In genomic region chr1:64418567-64418966, GRCm38 (mm10) we compare ENCODE assay signal across 15 mouse cellular contexts.
DNase-seq lines count a peak whose midpoint lies in the region; ATAC-seq and TF ChIP-seq lines count a peak whose summit lies in the region.
"Had no signal": no experiment of that assay in that cellular context is flagged by ENCODE, and none has a peak within 500 bp of the region (broad histone marks: within the 10 kb centered on the region; RNA-seq: fewer than 3 reads in every experiment).

No protein-coding gene starts in this region.

- peak; percentile 18; the same call in 1 of the 2 replicates for TF ChIP-seq CTCF in hindbrain, postnatal 0 days (IDR thresholded peaks at IDR 0.05; ENCODE audit: low read depth)
- peak; percentile 21; the same call in 1 of the 2 replicates for TF ChIP-seq CTCF in midbrain, postnatal 0 days (IDR thresholded peaks at IDR 0.05)
- peak; percentile 37 to 57 (median 50); a peak in 5 of 6 replicates for TF ChIP-seq CTCF in MEL (IDR thresholded peaks at IDR 0.05 in 2 of 3, conservative IDR thresholded peaks at IDR 0.05 in 1 of 3; ENCODE audit: control insufficient read depth in 1 of 3, insufficient read depth in 1 of 3, low read depth in 2 of 3, low read length in 3 of 3, poor library complexity in 1 of 3, severe bottlenecking in 1 of 3)
- no peak for TF ChIP-seq CTCF in cerebellum, adult 2 months (IDR thresholded peaks at IDR 0.05; ENCODE audit: borderline replicate concordance, insufficient read depth, low read depth, low read length)

- H3K4me1 ChIP-seq in hindbrain, postnatal 0 days (ENCODE audit: insufficient read depth, low read length): no peaks in the 10 kb centered on the region
- H3K4me1 ChIP-seq in hindbrain, embryonic 14.5 days (replicated peaks; ENCODE audit: control insufficient read depth, insufficient read depth, low read length): no peaks in the 10 kb centered on the region
- H3K4me1 ChIP-seq in midbrain, postnatal 0 days (ENCODE audit: insufficient read depth, low read length): no peaks in the 10 kb centered on the region
- no peaks in the 10 kb centered on the region for H3K4me1 ChIP-seq in midbrain, embryonic 11.5 days (ENCODE audit: control insufficient read depth, insufficient read depth, low read length)
- H3K4me1 ChIP-seq in MEL (ENCODE audit: control insufficient read depth in 1 of 2, insufficient read depth in 2 of 2, low read length in 2 of 2): no peaks in the 10 kb centered on the region
- no peaks in the 10 kb centered on the region for H3K4me1 ChIP-seq in cerebellum, adult 2 months (ENCODE audit: control insufficient read depth, insufficient read depth, low read length)
- H3K4me1 ChIP-seq: hindbrain, embryonic 15.5 days had no signal

- no peak overlapping the region for H3K4me2 ChIP-seq in hindbrain, postnatal 0 days (ENCODE audit: low read depth, low read length)
- H3K4me2 ChIP-seq in hindbrain, embryonic 14.5 days (replicated peaks): no peak overlapping the region
- no peak overlapping the region for H3K4me2 ChIP-seq in midbrain, postnatal 0 days (ENCODE audit: low read depth, low read length, poor library complexity, severe bottlenecking)
- no peak overlapping the region for H3K4me2 ChIP-seq in midbrain, embryonic 11.5 days
- H3K4me2 ChIP-seq: hindbrain, embryonic 15.5 days; neural tube, embryonic 15.5 days had no signal

- no peaks in the 10 kb centered on the region for H3K9me3 ChIP-seq in hindbrain, postnatal 0 days (ENCODE audit: low read length)
- H3K9me3 ChIP-seq in hindbrain, embryonic 14.5 days (ENCODE audit: control insufficient read depth, low read length): no peaks in the 10 kb centered on the region
- no peaks in the 10 kb centered on the region for H3K9me3 ChIP-seq in midbrain, postnatal 0 days (ENCODE audit: low read length)
- H3K9me3 ChIP-seq in midbrain, embryonic 11.5 days (ENCODE audit: control insufficient read depth, low read length): peaks cover 3% of the 10 kb centered on the region; the same call in 1 of the 2 replicates
- H3K9me3 ChIP-seq in MEL (replicated peaks; ENCODE audit: insufficient read depth, low read length): no peaks in the 10 kb centered on the region
- H3K9me3 ChIP-seq: hindbrain, embryonic 15.5 days; neural tube, embryonic 15.5 days had no signal

- H3K27ac ChIP-seq in hindbrain, postnatal 0 days: no peak overlapping the region
- H3K27ac ChIP-seq in hindbrain, embryonic 14.5 days: no peak overlapping the region
- no peak overlapping the region for H3K27ac ChIP-seq in midbrain, postnatal 0 days (ENCODE audit: low read depth, low read length)
- no peak overlapping the region for H3K27ac ChIP-seq in midbrain, embryonic 11.5 days (ENCODE audit: low read depth, low read length)
- no peak overlapping the region for H3K27ac ChIP-seq in MEL (ENCODE audit: control insufficient read depth, low read depth, low read length)
- H3K27ac ChIP-seq in cerebellum, adult 2 months (ENCODE audit: insufficient read depth, low read length): no peak overlapping the region
- H3K27ac ChIP-seq: gastrocnemius, adult 2 months; hindbrain, embryonic 15.5 days; neural tube, embryonic 15.5 days had no signal

- H3K36me3 ChIP-seq in hindbrain, postnatal 0 days (ENCODE audit: insufficient read depth, low read length): no peaks in the 10 kb centered on the region
- no peaks in the 10 kb centered on the region for H3K36me3 ChIP-seq in hindbrain, embryonic 14.5 days (replicated peaks; ENCODE audit: control insufficient read depth, insufficient read depth)
- no peaks in the 10 kb centered on the region for H3K36me3 ChIP-seq in midbrain, postnatal 0 days (ENCODE audit: insufficient read depth, low read length)
- no peaks in the 10 kb centered on the region for H3K36me3 ChIP-seq in midbrain, embryonic 11.5 days (ENCODE audit: control insufficient read depth, insufficient read depth, low read length)
- no peaks in the 10 kb centered on the region for H3K36me3 ChIP-seq in MEL (ENCODE audit: control insufficient read depth in 1 of 2, insufficient read depth in 2 of 2, low read length in 2 of 2)
- H3K36me3 ChIP-seq: hindbrain, embryonic 15.5 days; neural tube, embryonic 15.5 days had no signal

- peak; percentile 55 for TF ChIP-seq RAD21 in MEL (IDR thresholded peaks at IDR 0.05; ENCODE audit: low read depth, low read length)

- no peak for TF ChIP-seq EP300 in MEL (IDR thresholded peaks at IDR 0.05; ENCODE audit: low read depth in 1 of 2, low read length in 2 of 2)

- ATAC-seq in hindbrain, postnatal 0 days: no peak
- no peak for ATAC-seq in hindbrain, embryonic 14.5 days (ENCODE audit: low FRiP score)
- no peak for ATAC-seq in midbrain, postnatal 0 days (ENCODE audit: low FRiP score)
- no peak for ATAC-seq in midbrain, embryonic 11.5 days (ENCODE audit: low FRiP score)
- ATAC-seq: forebrain, embryonic 14.5 days had no signal

- no peak for DNase-seq in hindbrain, postnatal 0 days (ENCODE audit: low spot score)
- no peak for DNase-seq in hindbrain, embryonic 14.5 days (ENCODE audit: low spot score)
- no peak for DNase-seq in midbrain, postnatal 0 days (ENCODE audit: low spot score)
- DNase-seq in midbrain, embryonic 11.5 days (ENCODE audit: low spot score, missing footprints): no peak
- peak; percentile 34 for DNase-seq in MEL (ENCODE audit: low read depth, low spot score)
- peak; percentile 10 for DNase-seq in naive thymus-derived CD4-positive, alpha-beta T cell, adult 2 months (ENCODE audit: low read depth)
- no peak for DNase-seq in frontal cortex, postnatal 36 days (ENCODE audit: low spot score in 2 of 2)
- no peak for DNase-seq in cerebellum, adult 2 months
- DNase-seq: adrenal gland, postnatal 10 days; gastrocnemius, adult 2 months; heart, postnatal 10 days; lung, postnatal 10 days had no signal

- no peak overlapping the region for H3K4me3 ChIP-seq in hindbrain, postnatal 0 days (ENCODE audit: low read length)
- H3K4me3 ChIP-seq in hindbrain, embryonic 14.5 days (replicated peaks; ENCODE audit: low read length): no peak overlapping the region
- H3K4me3 ChIP-seq in midbrain, postnatal 0 days (ENCODE audit: low read depth, low read length): no peak overlapping the region
- no peak overlapping the region for H3K4me3 ChIP-seq in midbrain, embryonic 11.5 days (ENCODE audit: low read depth, low read length)
- no peak overlapping the region for H3K4me3 ChIP-seq in MEL (ENCODE audit: control insufficient read depth in 1 of 2, insufficient read depth in 1 of 2, low read depth in 2 of 2, low read length in 2 of 2)
- H3K4me3 ChIP-seq in cerebellum, adult 2 months (replicated peaks; ENCODE audit: insufficient read depth, low read depth, low read length): no peak overlapping the region
- H3K4me3 ChIP-seq: gastrocnemius, adult 2 months; hindbrain, embryonic 15.5 days; neural tube, embryonic 15.5 days had no signal

- no peak for TF ChIP-seq POLR2A in MEL (IDR thresholded peaks at IDR 0.05; ENCODE audit: control insufficient read depth in 1 of 2, insufficient read depth in 1 of 2, low read depth in 1 of 2, low read length in 2 of 2, poor library complexity in 1 of 2)
- TF ChIP-seq POLR2A in cerebellum, adult 2 months (IDR thresholded peaks at IDR 0.05; ENCODE audit: borderline replicate concordance, insufficient read depth, low read length): no peak

- no peak overlapping the region for H3K9ac ChIP-seq in hindbrain, postnatal 0 days (replicated peaks; ENCODE audit: low read length)
- H3K9ac ChIP-seq in hindbrain, embryonic 14.5 days: no peak overlapping the region
- H3K9ac ChIP-seq in midbrain, postnatal 0 days (replicated peaks; ENCODE audit: low read length, poor library complexity, severe bottlenecking): no peak overlapping the region
- H3K9ac ChIP-seq in midbrain, embryonic 11.5 days (ENCODE audit: low read length): no peak overlapping the region
- no peak overlapping the region for H3K9ac ChIP-seq in MEL (ENCODE audit: control insufficient read depth, low read depth, low read length, poor library complexity, severe bottlenecking)
- H3K9ac ChIP-seq: hindbrain, embryonic 15.5 days; neural tube, embryonic 15.5 days had no signal

- no peaks in the 10 kb centered on the region for H3K27me3 ChIP-seq in hindbrain, postnatal 0 days (ENCODE audit: insufficient read depth, low read length)
- no peaks in the 10 kb centered on the region for H3K27me3 ChIP-seq in hindbrain, embryonic 14.5 days (ENCODE audit: control insufficient read depth, insufficient read depth, low read length)
- no peaks in the 10 kb centered on the region for H3K27me3 ChIP-seq in midbrain, postnatal 0 days (ENCODE audit: insufficient read depth, low read length)
- no peaks in the 10 kb centered on the region for H3K27me3 ChIP-seq in midbrain, embryonic 11.5 days (ENCODE audit: control insufficient read depth, insufficient read depth, low read length)
- H3K27me3 ChIP-seq in MEL (ENCODE audit: control insufficient read depth in 1 of 2, insufficient read depth in 2 of 2, low read length in 2 of 2): peaks cover 0 to 1% of the 10 kb centered on the region in 2 experiments; a peak in 2 of 4 replicates
- no peaks in the 10 kb centered on the region for H3K27me3 ChIP-seq in cerebellum, adult 2 months (ENCODE audit: control insufficient read depth, insufficient read depth, low read length)
- H3K27me3 ChIP-seq: hindbrain, embryonic 15.5 days; neural tube, embryonic 15.5 days had no signal

- no peaks in the 10 kb centered on the region for H3K79me2 ChIP-seq in MEL (ENCODE audit: control insufficient read depth, insufficient read depth, low read length, poor library complexity)

TF ChIP-seq in MEL, 35 proteins besides CTCF, POLR2A, EP300 and RAD21:
- peak; percentile 69 for TF ChIP-seq SMC3 (IDR thresholded peaks at IDR 0.05; ENCODE audit: low read depth, low read length)
- TF ChIP-seq BHLHE40 (IDR thresholded peaks at IDR 0.05; ENCODE audit: borderline replicate concordance, low read depth, low read length): no peak
- peak; percentile 54 for TF ChIP-seq ZC3H11A (IDR thresholded peaks at IDR 0.05; ENCODE audit: low read depth, low read length)
TF ChIP-seq in MEL: peak in this region for 2.

Comparison
In these comparisons a context has a peak if more than half of its experiments do, and no peak if none do; other contexts are left out.
1. DNase-seq: peak in MEL (single experiment) and naive thymus-derived CD4-positive, alpha-beta T cell, adult 2 months (single experiment); none in hindbrain, postnatal 0 days (single experiment), hindbrain, embryonic 14.5 days (single experiment), midbrain, postnatal 0 days (single experiment), midbrain, embryonic 11.5 days (single experiment), frontal cortex, postnatal 36 days (0 of 2) and cerebellum, adult 2 months (0 of 2).